In genomic region chr16:91378431-91378986, GRCm38 (mm10) we compare ENCODE assay signal across 9 mouse cellular contexts. TPM values are rescaled to one million over a fixed set of nuclear protein-coding genes. Genes with fewer than 3 reads are reported as not detected.
DNase-seq lines count a peak whose midpoint lies in the region; ATAC-seq and TF ChIP-seq lines count a peak whose summit lies in the region.
"Had no signal": no experiment of that assay in that cellular context is flagged by ENCODE, and none has a peak within 500 bp of the region (broad histone marks: within the 10 kb centered on the region; RNA-seq: fewer than 3 reads in every experiment).

No protein-coding gene starts in this region.

- no peak overlapping the region; the same call in 1 of the 2 replicates for H3K4me3 ChIP-seq in kidney, adult 2 months (ENCODE audit: insufficient read depth, low read depth, low read length)
- no peak overlapping the region for H3K4me3 ChIP-seq in embryonic facial prominence, embryonic 13.5 days
- no peak overlapping the region for H3K4me3 ChIP-seq in liver, embryonic 12.5 days

- no peak for TF ChIP-seq POLR2A in kidney, adult 2 months (IDR thresholded peaks at IDR 0.05; ENCODE audit: low read depth, low read length)

- no peaks in the 10 kb centered on the region for H3K27me3 ChIP-seq in kidney, adult 2 months (replicated peaks; ENCODE audit: control insufficient read depth, insufficient read depth, low read length)
- no peaks in the 10 kb centered on the region for H3K27me3 ChIP-seq in embryonic facial prominence, embryonic 13.5 days
- no peaks in the 10 kb centered on the region for H3K27me3 ChIP-seq in liver, embryonic 12.5 days (replicated peaks)

- no peak for ATAC-seq in embryonic facial prominence, embryonic 13.5 days (ENCODE audit: insufficient number of reproducible peaks, insufficient read depth, low FRiP score, low TSS enrichment, low read depth)
- ATAC-seq in liver, embryonic 12.5 days: no peak

- peak overlapping the region; percentile 40 for H3K4me2 ChIP-seq in embryonic facial prominence, embryonic 13.5 days
- peak overlapping the region; percentile 11; the same call in 1 of the 2 replicates for H3K4me2 ChIP-seq in liver, embryonic 12.5 days

- WGBS in kidney, adult 2 months: 26% methylated on average over 17 of the region's 17 CpGs
- WGBS in embryonic facial prominence, embryonic 13.5 days: 23% methylated on average over 17 of the region's 17 CpGs
- 69% methylated on average over 17 of the region's 17 CpGs for WGBS in liver, embryonic 12.5 days (ENCODE audit: insufficient replicate concordance)

- no peak for TF ChIP-seq CTCF in kidney, adult 2 months (conservative IDR thresholded peaks at IDR 0.05; ENCODE audit: insufficient read depth, insufficient read length, low read depth, low read length)

- H3K4me1 ChIP-seq in kidney, adult 2 months (ENCODE audit: control insufficient read depth, insufficient read depth, low read length): peaks cover 3% of the 10 kb centered on the region; the same call in 1 of the 2 replicates
- peaks cover 32% of the 10 kb centered on the region for H3K4me1 ChIP-seq in embryonic facial prominence, embryonic 13.5 days
- peaks cover 74% of the 10 kb centered on the region for H3K4me1 ChIP-seq in liver, embryonic 12.5 days

- intact Hi-C loops in left cerebral cortex, postnatal 4 days (cut with DNase I): no loop called here

- H3K9me3 ChIP-seq in embryonic facial prominence, embryonic 13.5 days: no peaks in the 10 kb centered on the region
- no peaks in the 10 kb centered on the region for H3K9me3 ChIP-seq in liver, embryonic 12.5 days (replicated peaks)

- H3K27ac ChIP-seq in kidney, adult 2 months (ENCODE audit: insufficient read depth, low read depth, low read length): peak overlapping the region; percentile 65
- H3K27ac ChIP-seq in embryonic facial prominence, embryonic 13.5 days: peak overlapping the region; percentile 83
- H3K27ac ChIP-seq in liver, embryonic 12.5 days: peak overlapping the region; percentile 61; the same call in 1 of the 2 replicates
- H3K27ac ChIP-seq: macrophage had no signal

- no peak overlapping the region for H3K9ac ChIP-seq in embryonic facial prominence, embryonic 13.5 days
- no peak overlapping the region for H3K9ac ChIP-seq in liver, embryonic 12.5 days

- no peaks in the 10 kb centered on the region for H3K36me3 ChIP-seq in kidney, adult 2 months (ENCODE audit: control insufficient read depth, insufficient read depth, low read length)
- H3K36me3 ChIP-seq in embryonic facial prominence, embryonic 13.5 days: peaks cover 29% of the 10 kb centered on the region
- H3K36me3 ChIP-seq in liver, embryonic 12.5 days: peaks cover 76% of the 10 kb centered on the region

- peak; percentile 69 for DNase-seq in kidney, adult 2 months
- no peak for DNase-seq in kidney, postnatal 14 days
- DNase-seq in adipocyte (ENCODE audit: low spot score): peak; percentile 20
- DNase-seq in ovary, adult 18-20 months (ENCODE audit: low spot score): no peak
- no peak for DNase-seq in left cerebral cortex, postnatal 4 days

RNA-seq across cellular contexts. Expression of gene Ifnar2, which starts 5.9 kb away (rescaled TPM):
- 54.5 and 57.1 TPM in 2 replicates for polyA plus RNA-seq in kidney, adult 2 months (2012; rRNA removed)
- polyA plus RNA-seq in embryonic facial prominence, embryonic 13.5 days (2015; fragmentation: Nextera tagmentation; extraction: Ambion mirVana): 55.6 and 65.0 TPM in 2 replicates
- 63.5 and 65.7 TPM in 2 replicates for polyA plus RNA-seq in liver, embryonic 12.5 days (2016; fragmentation: Nextera tagmentation; extraction: Ambion mirVana)
- 10 to 100 TPM; 26.5 to 28.6 TPM for total RNA-seq in left cerebral cortex, postnatal 4 days (2021)

RNA-seq across cellular contexts. Expression of gene Gm21970, which starts 13.0 kb away (rescaled TPM):
- polyA plus RNA-seq in kidney, adult 2 months (2012; rRNA removed): not detected in 2 replicates
- not detected in 2 replicates for polyA plus RNA-seq in embryonic facial prominence, embryonic 13.5 days (2015; fragmentation: Nextera tagmentation; extraction: Ambion mirVana)
- polyA plus RNA-seq in liver, embryonic 12.5 days (2016; fragmentation: Nextera tagmentation; extraction: Ambion mirVana): not detected in 2 replicates
- total RNA-seq in left cerebral cortex, postnatal 4 days (2021): not detected
- total RNA-seq: MEL had no signal
- polyA plus RNA-seq: macrophage had no signal

RNA-seq across cellular contexts. Expression of gene Il10rb, which starts 27.5 kb away (rescaled TPM):
- polyA plus RNA-seq in kidney, adult 2 months (2012; rRNA removed): 65.8 and 66.0 TPM in 2 replicates
- 19.4 and 19.6 TPM in 2 replicates for polyA plus RNA-seq in embryonic facial prominence, embryonic 13.5 days (2015; fragmentation: Nextera tagmentation; extraction: Ambion mirVana)
- polyA plus RNA-seq in liver, embryonic 12.5 days (2016; fragmentation: Nextera tagmentation; extraction: Ambion mirVana): 26.0 and 27.0 TPM in 2 replicates
- total RNA-seq in left cerebral cortex, postnatal 4 days (2021): 1 to 10 TPM; 7.0 to 7.8 TPM

Comparison
In these comparisons a context has a peak if more than half of its experiments do, and no peak if none do; other contexts are left out.
1. DNase-seq: peak in kidney, adult 2 months (single experiment) and adipocyte (single experiment); none in kidney, postnatal 14 days (single experiment), ovary, adult 18-20 months (single experiment) and left cerebral cortex, postnatal 4 days (single experiment).
2. Peak in every context shown above with its lines, with median percentiles within 50 percentile points of each other: H3K27ac ChIP-seq.